Mouse (Mus musculus) heart, embryonic 10.5 days (tissue): ENCODE data around the gene Dab2ip. TPM values are rescaled to one million over a fixed set of nuclear protein-coding genes. Genes with fewer than 3 reads are reported as not detected.

ENCODE experiments used
- DNase-seq: peaks from one replicate; pipeline ENCODE4 v3.0.0-alpha.2; 2017; ENCODE audit warnings: low spot score
- H3K27ac ChIP-seq: fragments of 300-500 bp; sonication (generic); 2 replicates; pipeline ENCODE4 v1.5.1; 2016; ENCODE audit warnings: mild to moderate bottlenecking
- H3K27me3 ChIP-seq: fragments of 300-500 bp; sonication (generic); 2 replicates; pipeline ENCODE4 v1.6.1; 2016; ENCODE audit warnings: mild to moderate bottlenecking; ENCODE audit not compliant: poor library complexity, insufficient read depth, severe bottlenecking
- H3K36me3 ChIP-seq: fragments of 300-500 bp; sonication (generic); 2 replicates; pipeline ENCODE4 v1.6.1; 2016; ENCODE audit warnings: mild to moderate bottlenecking, moderate library complexity
- H3K4me1 ChIP-seq: fragments of 300-500 bp; sonication (generic); 2 replicates; pipeline ENCODE4 v1.6.1; 2016; ENCODE audit warnings: mild to moderate bottlenecking
- H3K4me3 ChIP-seq: fragments of 300-500 bp; sonication (generic); 2 replicates; pipeline ENCODE4 v1.5.1; 2016; ENCODE audit warnings: mild to moderate bottlenecking, moderate library complexity
- H3K9me3 ChIP-seq: fragments of 300-500 bp; sonication (generic); 2 replicates; pipeline ENCODE4 v1.6.1; 2016; ENCODE audit warnings: mild to moderate bottlenecking, moderate library complexity
- WGBS: fragments of 180-500 bp; shearing (Covaris S2); methylation state at CpG from one replicate; pipeline ENCODE4 v1.1.7; 2016; 5-methylcytosine and 5-hydroxymethylcytosine counted together
- polyA plus RNA-seq: library from polyadenylated mRNA; unstranded; fragments of >200 nt; fragmentation: Nextera tagmentation; extraction: Ambion mirVana; gene quantifications from 2 replicates; pipeline ENCODE4 v1.2.1, GENCODE M21; 2016

The Dab2ip gene
- polyA plus RNA-seq, result 47.6 and 49.0 TPM in 2 replicates

GRCm38 (mm10) chr2:35557911-35558825, at the start of gene Dab2ip:
TSS of gene Dab2ip (plus strand) at chr2:35558266.
- WGBS, result 61% methylated on average over 29 of the region's 29 CpGs
- Histone ChIP-seq H3K4me1 (peaks cover 59% of the 10 kb centered on the region), H3K27ac (peak within 1 kb of the TSS; percentile 85), H3K36me3 (no peaks in the 10 kb centered on the region), H3K9me3 (no peaks in the 10 kb centered on the region), H3K27me3 (peaks cover 1% of the 10 kb centered on the region; the same call in 1 of the 2 replicates), H3K4me3 (peak within 1 kb of the TSS; percentile 33)
- DNase-seq, result no peak

- WGBS, result 34% methylated on average over 10 of the region's 10 CpGs
- H3K36me3 ChIP-seq, result no peaks in the 10 kb centered on the region
- 0 out of 2 replicates have a peak overlapping the region, but pooled peaks have one; percentile 3 for H3K4me3 ChIP-seq
- no peak for DNase-seq
- no peaks in the 10 kb centered on the region for H3K9me3 ChIP-seq
- H3K4me1 ChIP-seq, result peaks cover 73% of the 10 kb centered on the region
- H3K27me3 ChIP-seq, result no peaks in the 10 kb centered on the region
- peak overlapping the region; percentile 83 for H3K27ac ChIP-seq
Observed at GRCm38 (mm10) chr2:35508597-35509342, 49.3 kb upstream of the Dab2ip start.

GRCm38 (mm10) chr2:35509343-35509667, 48.8 kb upstream of the Dab2ip start:
- Histone ChIP-seq H3K9me3 (no peaks in the 10 kb centered on the region), H3K27ac (peak overlapping the region; percentile 83), H3K4me3 (no peak overlapping the region), H3K27me3 (no peaks in the 10 kb centered on the region), H3K4me1 (peaks cover 73% of the 10 kb centered on the region), H3K36me3 (no peaks in the 10 kb centered on the region)
- WGBS, result 3% methylated on average over 6 of the region's 6 CpGs
- no peak for DNase-seq

DNA sequence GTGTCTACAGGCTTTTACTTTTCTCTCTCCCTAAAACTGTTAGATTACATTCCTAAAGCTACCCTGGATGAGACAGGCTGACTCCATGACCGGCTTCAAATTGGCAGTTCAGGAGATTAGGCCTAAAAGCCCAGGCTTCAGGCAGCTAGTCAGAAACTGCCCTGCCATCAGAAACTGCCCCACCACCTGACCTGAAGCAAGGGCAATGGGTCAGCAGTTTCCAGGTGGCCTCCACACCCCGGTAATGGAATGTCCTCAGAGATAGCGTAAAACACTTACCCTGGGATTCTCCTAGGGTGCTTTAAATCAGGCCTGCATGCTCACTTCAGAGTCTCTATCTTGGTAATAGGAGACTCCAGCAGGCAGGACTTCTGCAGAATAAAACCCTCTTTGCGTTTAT, 48.2 kb upstream of the Dab2ip start:
- H3K27me3 ChIP-seq, result no peaks in the 10 kb centered on the region
- H3K4me3 ChIP-seq, result no peak overlapping the region
- peaks cover 69% of the 10 kb centered on the region for H3K4me1 ChIP-seq
- 29% methylated on average over 4 of the region's 4 CpGs for WGBS
- H3K9me3 ChIP-seq, result no peaks in the 10 kb centered on the region
- DNase-seq, result no peak
- H3K36me3 ChIP-seq, result no peaks in the 10 kb centered on the region
- H3K27ac ChIP-seq, result peak overlapping the region; percentile 83; the same call in 1 of the 2 replicates

- Histone ChIP-seq H3K36me3 (no peaks in the 10 kb centered on the region), H3K9me3 (no peaks in the 10 kb centered on the region), H3K27me3 (no peaks in the 10 kb centered on the region), H3K4me3 (no peak overlapping the region), H3K27ac (peak overlapping the region; percentile 65; the same call in 1 of the 2 replicates), H3K4me1 (peaks cover 64% of the 10 kb centered on the region)
- WGBS, result 41% methylated on average over 1 of the region's 1 CpGs
- DNase-seq, result no peak
Observed at GRCm38 (mm10) chr2:35510920-35511319, 47.1 kb upstream of the Dab2ip start.

- no peaks in the 10 kb centered on the region for H3K9me3 ChIP-seq
- no peak overlapping the region for H3K4me3 ChIP-seq
- H3K4me1 ChIP-seq, result peaks cover 53% of the 10 kb centered on the region
- H3K27ac ChIP-seq, result no peak overlapping the region
- H3K27me3 ChIP-seq, result no peaks in the 10 kb centered on the region
- no peaks in the 10 kb centered on the region for H3K36me3 ChIP-seq
- WGBS, result 96% methylated on average over 4 of the region's 4 CpGs
- DNase-seq, result no peak
Observed at GRCm38 (mm10) chr2:35512226-35512625, 45.8 kb upstream of the Dab2ip start.

GRCm38 (mm10) chr2:35514051-35514892, 43.8 kb upstream of the Dab2ip start:
- peak; percentile 84 for DNase-seq
- Histone ChIP-seq H3K4me1 (peaks cover 34% of the 10 kb centered on the region), H3K9me3 (peaks cover 4% of the 10 kb centered on the region), H3K27me3 (no peaks in the 10 kb centered on the region), H3K36me3 (no peaks in the 10 kb centered on the region), H3K27ac (peak overlapping the region; percentile 59; the same call in 1 of the 2 replicates), H3K4me3 (no peak overlapping the region)
- 54% methylated on average over 14 of the region's 14 CpGs for WGBS

GRCm38 (mm10) chr2:35526612-35527242, 31.3 kb upstream of the Dab2ip start:
- Histone ChIP-seq H3K4me1 (no peaks in the 10 kb centered on the region; the same call in 1 of the 2 replicates), H3K27me3 (no peaks in the 10 kb centered on the region), H3K4me3 (no peak overlapping the region), H3K27ac (no peak overlapping the region), H3K9me3 (no peaks in the 10 kb centered on the region), H3K36me3 (no peaks in the 10 kb centered on the region)
- 85% methylated on average over 14 of the region's 14 CpGs for WGBS
- DNase-seq, result no peak

GRCm38 (mm10) chr2:35529086-35529485, 29.0 kb upstream of the Dab2ip start:
- Histone ChIP-seq H3K27ac (no peak overlapping the region), H3K9me3 (no peaks in the 10 kb centered on the region), H3K4me3 (no peak overlapping the region), H3K27me3 (no peaks in the 10 kb centered on the region), H3K36me3 (no peaks in the 10 kb centered on the region), H3K4me1 (no peaks in the 10 kb centered on the region; the same call in 1 of the 2 replicates)
- WGBS, result 82% methylated on average over 2 of the region's 2 CpGs
- DNase-seq, result no peak

- no peaks in the 10 kb centered on the region; the same call in 1 of the 2 replicates for H3K4me1 ChIP-seq
- DNase-seq, result no peak
- H3K27ac ChIP-seq, result no peak overlapping the region
- no peaks in the 10 kb centered on the region for H3K27me3 ChIP-seq
- no peaks in the 10 kb centered on the region for H3K9me3 ChIP-seq
- no peak overlapping the region for H3K4me3 ChIP-seq
- 72% methylated on average over 4 of the region's 4 CpGs for WGBS
- no peaks in the 10 kb centered on the region for H3K36me3 ChIP-seq
Observed at GRCm38 (mm10) chr2:35529856-35530255, 28.2 kb upstream of the Dab2ip start.

DNA sequence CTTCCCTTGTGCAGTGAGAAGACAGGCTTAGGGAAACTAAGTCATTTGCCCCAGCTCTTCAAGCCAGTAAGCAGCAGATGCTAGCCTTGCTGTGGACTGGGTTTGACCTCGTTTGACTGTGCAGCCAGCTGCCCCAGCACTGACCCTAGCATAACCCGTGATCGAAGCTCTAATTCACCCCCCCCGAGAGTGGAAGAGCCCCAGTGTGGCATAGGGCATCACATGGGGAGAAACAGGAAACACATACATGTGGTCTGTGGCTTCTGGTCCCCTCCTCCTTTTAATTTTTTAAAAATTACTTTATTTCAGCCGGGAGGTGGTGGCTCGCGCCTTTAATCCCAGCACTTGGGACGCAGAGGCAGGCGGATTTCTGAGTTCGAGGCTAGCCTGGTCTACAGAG, 27.3 kb upstream of the Dab2ip start:
- Histone ChIP-seq H3K9me3 (no peaks in the 10 kb centered on the region), H3K4me3 (no peak overlapping the region), H3K27me3 (no peaks in the 10 kb centered on the region), H3K36me3 (no peaks in the 10 kb centered on the region), H3K4me1 (no peaks in the 10 kb centered on the region; the same call in 1 of the 2 replicates), H3K27ac (no peak overlapping the region)
- WGBS, result 83% methylated on average over 10 of the region's 10 CpGs
- no peak for DNase-seq

GRCm38 (mm10) chr2:35533646-35534045, 24.4 kb upstream of the Dab2ip start:
- no peak for DNase-seq
- 77% methylated on average over 9 of the region's 9 CpGs for WGBS
- H3K36me3 ChIP-seq, result no peaks in the 10 kb centered on the region

More at GRCm38 (mm10) chr2:35533646-35534045, 24.4 kb upstream of the Dab2ip start:
- Histone ChIP-seq H3K4me3 (no peak overlapping the region), H3K27me3 (no peaks in the 10 kb centered on the region), H3K4me1 (no peaks in the 10 kb centered on the region; the same call in 1 of the 2 replicates), H3K9me3 (no peaks in the 10 kb centered on the region), H3K27ac (no peak overlapping the region)
